Mouse (Mus musculus) ovary, adult 18-20 months (tissue): Measurements from ENCODE around the gene Dedd2.
"Not testable (repeated sequence)": the region's sequence is repeated elsewhere in the genome, so short reads cannot be mapped to it uniquely, and the experiment has no call there.

Experiments used
- DNase-seq: peaks from one replicate; pipeline ENCODE4 v3.0.0; 2022; ENCODE audit warnings: low spot score, mixed read lengths

The Dedd2 gene

GRCm38 (mm10) chr7:25220457-25221101 lies at the start of gene Dedd2:
Gene Dedd2 (minus strand): TSS chr7:25220615.
- no peak for DNase-seq

GRCm38 (mm10) chr7:25269545-25270271 lies 49.3 kb upstream of the Dedd2 start:
- DNase-seq, result peak; percentile 6

DNA sequence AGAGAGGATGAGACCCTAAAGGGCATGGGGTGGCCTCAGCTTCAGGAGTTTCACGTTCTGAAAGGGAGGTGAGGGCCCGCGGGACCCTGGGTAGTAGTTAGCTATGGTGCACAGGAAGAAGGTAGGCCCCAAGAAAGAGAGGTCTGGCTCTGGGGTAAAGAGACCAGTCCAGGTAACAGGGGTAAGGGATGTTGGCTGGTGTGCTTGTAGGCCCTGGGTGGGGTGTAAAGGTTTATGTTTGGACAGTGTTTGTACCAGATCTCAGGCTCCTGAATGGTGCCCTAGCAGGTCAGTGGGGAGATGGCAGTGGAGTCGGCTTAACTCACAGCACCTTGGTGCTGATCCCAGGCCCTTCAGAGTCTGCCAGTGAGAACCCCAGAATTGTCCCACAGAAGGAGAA lies 48.6 kb upstream of the Dedd2 start:
- DNase-seq, result no peak

- DNase-seq, result no peak
These were observed 48.2 kb upstream of the Dedd2 start for GRCm38 (mm10) chr7:25268588-25268987.

DNA sequence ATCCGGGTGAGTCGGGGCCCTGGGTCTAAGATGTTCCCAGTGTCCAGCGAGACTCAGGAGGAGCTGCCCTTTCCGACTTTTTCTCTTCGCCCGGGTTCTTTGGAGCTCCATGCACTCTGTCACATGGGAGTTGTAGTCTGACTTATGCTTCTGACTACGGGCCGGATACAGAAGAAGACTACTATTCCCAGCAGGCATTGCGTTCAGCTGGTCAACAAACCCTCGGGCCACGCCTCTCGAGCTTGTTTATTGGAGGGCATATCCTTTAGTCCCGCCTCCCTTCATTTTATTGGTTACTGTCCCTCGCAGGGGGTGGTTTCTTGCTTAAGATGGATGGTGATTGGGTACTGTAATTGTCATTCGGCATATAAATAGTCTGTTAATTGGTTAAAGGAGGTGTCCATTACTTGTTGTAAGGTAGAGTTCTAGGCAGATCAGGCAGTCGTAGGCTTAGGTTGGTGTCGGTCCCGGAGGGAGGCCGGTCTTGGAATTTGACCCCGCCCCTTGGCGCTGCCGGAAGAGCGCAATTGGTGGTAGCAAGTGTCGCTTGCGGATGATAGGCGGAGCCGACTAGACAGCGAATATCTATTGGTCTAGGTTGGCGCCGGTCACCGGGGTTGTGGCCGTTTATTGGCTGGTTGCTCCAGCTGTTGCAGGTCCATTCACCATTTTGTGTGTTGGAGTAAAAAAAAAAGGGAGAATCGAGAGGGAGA lies 47.5 kb upstream of the Dedd2 start:
- DNase-seq, result peak; percentile 100

DNA sequence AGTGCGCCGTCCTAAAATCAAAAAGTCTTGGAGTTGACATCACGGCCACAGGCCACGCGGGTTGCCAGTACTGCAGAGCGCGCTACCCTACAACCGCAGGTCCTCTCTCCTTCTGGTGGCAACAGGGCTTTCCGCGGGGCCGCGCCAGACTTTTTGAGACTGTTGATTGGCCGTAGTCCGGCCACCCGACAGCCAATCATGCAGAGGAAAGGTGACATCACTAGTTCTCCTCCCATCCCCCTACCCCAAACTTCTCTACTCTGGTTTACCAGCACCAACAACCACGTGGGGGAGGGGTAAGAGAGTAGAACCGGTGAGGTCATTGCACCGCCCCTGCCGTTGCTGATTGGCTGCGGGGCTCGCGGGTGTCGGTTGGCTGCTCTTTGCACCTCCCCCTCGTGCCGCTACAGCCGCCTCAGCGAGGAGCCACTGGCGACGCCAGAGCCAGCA lies 46.9 kb upstream of the Dedd2 start, which contains the start of gene Cic:
TSS of gene Cic (plus strand) at position 404 of the 450 bp plus-strand sequence.
- DNase-seq, result peak; percentile 98

DNA sequence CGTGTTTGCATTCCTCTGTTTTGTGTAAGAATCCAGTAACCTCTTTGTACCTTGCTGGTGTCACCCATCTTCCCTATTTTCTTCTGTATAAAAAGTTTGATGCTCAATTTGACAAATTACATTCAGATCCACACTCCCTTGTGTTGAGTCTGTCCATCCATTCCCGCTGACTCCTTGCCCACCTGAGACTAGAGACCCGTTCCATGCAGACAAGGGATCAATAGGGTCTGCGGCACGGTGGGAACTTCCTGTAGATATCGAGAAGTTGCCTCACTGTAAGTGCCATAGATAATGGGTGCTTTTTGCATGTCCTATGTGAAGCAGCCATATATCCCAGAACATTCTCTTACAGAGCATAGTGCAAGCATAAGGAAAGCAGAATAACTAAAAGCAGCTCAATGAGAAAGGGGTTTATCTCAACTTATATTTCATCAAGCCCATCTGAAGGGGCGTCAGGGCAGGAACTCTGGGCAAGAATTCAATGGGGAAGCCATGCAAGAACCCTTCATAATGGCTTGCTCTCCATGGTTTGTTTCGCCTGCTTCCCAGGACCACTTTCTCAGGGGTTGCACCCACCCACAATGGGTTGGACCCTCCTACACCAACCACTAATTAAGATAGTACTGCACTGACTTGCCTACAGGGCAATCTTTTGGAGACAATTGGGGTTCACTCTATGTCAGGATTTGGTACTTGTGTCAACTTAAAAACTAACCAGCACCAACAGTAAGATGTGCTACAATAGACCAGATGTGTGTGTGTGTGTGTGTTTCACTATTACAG lies 46.0 kb upstream of the Dedd2 start:
- no peak for DNase-seq

- DNase-seq, result not testable (repeated sequence)
These were observed 45.3 kb upstream of the Dedd2 start for GRCm38 (mm10) chr7:25265743-25266142.

- DNase-seq, result no peak
These were observed 43.8 kb upstream of the Dedd2 start for GRCm38 (mm10) chr7:25263968-25264870.

- DNase-seq, result no peak
These were observed 41.5 kb upstream of the Dedd2 start for GRCm38 (mm10) chr7:25261896-25262295.

DNA sequence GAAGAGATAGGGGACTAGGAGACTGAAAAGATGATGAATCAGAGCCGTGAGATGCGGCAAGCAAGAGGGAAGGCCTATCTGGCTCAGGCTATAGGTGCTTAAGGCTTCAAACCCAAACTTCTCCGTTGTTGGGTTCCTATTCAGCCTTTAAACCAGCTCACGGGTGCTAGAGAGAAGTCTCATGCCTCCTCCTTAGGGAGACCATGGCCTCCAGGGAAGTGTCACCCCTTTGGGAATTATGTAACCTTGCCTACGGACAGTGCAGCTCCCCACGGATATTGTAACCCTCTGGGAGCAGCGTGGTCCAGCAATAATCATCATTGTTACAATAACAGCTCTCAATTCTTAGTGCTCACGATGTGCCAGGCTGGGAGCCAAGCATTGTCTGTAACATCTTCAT lies 31.4 kb upstream of the Dedd2 start:
- no peak for DNase-seq

DNA sequence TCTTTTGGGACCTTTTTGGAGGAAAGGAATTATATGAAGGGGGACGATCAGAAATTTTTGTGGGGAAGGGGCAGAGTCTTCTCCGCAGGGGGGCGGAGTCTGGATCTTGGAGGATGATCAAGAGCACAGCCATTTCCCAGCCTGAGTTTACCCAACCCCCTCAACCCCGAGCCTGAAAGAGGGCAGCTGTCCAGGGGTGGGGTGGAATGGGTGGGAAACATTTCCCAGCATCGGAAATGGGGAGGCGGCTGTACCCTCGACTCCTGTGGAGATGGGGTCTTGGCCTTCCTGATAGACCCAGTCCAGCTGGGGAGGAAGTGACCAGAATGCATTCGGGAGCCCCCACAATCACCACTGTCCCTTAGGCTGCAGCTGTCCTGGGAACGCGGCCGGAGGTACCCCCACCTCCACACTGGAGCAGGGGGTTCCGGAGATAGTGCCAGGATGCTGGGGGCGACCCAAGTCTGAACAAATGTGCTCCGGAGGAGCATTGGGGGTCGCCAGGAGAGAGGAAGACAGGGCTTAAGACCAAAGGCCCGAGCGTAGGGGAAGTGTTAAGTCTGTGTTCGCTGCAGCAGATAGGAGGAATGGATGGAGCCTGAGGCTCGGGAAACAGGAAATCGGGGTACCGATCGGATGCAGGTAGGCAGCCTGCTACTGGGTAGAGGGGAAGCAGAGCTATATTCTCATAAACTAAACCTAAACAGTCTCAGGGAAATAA lies 30.8 kb upstream of the Dedd2 start:
- DNase-seq, result no peak

DNA sequence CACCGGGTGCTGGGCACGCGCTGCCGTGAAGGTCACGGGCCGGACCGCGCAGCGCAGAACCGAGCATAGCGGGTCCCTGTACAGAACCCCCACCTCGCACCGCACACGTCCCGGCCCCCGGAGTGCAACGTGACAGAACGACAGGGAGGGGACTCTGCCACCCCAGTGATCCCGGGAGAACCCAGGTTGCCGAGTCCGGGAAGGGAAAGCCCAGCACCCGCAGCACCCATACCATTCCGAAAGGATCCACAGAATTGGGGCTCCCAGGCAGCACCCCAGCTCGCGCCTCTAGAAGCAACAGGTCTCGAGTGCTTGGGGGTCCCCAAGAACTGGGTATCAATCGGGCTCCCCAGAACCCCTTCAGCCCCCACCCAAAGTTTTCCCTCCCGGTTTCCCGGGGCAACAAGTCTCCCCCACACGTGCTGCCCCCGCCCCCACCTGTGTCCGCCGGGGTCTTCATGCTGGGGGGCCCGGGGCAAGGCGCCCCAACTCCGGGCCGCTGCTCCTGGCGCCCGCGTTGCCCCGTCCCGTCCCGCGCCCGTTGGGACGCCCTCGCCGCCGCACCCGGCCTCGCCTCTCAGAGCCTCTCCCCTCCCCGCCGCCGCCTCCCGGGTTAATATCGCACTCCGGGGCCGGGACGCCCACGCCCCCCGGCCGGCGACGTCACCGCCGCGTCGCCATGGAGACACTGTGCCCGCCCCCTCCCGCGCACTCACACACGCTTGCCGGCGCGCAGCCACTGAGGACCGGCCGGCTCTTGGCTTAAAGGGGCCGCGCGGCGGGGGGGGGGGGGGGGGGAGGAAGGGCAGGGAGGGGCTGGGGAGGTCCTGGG lies 29.9 kb upstream of the Dedd2 start, which contains the start of gene Erf:
TSS of gene Erf (minus strand) at position 621 of the 832 bp plus-strand sequence.
- peak; percentile 91 for DNase-seq

- DNase-seq, result peak; percentile 66
These were observed 29.1 kb upstream of the Dedd2 start for GRCm38 (mm10) chr7:25249314-25250140.

- no peak for DNase-seq
These were observed 28.5 kb upstream of the Dedd2 start for GRCm38 (mm10) chr7:25248846-25249313.

DNA sequence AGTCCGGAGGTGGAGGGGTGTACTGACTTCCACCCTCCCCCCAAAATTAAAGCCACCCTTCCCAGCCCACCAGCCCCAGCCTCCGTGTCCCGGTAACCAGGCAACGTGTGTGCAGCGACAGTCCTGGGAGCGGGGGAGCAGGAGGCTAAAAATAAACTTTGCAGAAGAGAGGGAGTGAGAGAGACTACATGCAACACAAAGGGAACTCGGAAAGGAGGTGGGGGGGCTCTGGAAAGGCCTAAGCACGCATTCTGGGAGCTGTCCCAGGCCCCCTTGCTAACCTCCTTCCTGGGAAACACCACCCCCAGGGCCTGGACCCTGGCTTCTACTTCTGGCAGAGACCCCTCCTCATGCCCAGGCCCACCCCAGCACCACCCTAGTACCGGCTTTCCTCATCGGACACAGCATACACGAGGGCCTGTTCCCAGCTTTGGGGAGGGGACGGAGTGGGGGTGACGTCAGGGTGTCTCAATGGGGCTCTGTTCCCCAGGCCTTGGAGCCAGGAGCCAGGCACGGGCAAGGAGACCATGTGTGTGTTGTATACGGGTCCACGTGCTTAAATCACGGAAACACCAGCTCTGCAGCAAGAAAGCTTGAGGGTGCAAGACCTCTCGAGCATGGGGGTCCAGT lies 27.7 kb upstream of the Dedd2 start:
- no peak for DNase-seq

DNA sequence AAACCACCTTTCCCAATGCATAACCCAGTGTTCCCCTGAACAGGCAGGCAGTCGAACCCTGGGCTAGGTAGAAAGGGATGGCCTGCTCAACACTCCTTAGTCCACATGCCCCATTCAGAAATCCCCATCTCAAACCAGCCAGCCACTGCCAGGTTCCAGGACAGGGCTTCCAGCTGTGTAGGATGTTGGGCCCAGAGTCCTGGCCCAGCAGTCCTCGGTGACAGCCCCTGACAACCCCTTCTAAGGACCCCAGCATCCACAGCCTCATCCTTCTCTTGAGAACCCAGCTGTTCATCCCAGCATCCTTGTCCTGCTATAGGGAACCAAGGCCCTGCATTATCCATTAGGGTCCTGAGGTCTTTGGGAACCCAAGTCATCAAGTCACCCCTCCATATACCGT lies 27.1 kb upstream of the Dedd2 start:
- DNase-seq, result no peak

GRCm38 (mm10) chr7:25246759-25247137 lies 26.3 kb upstream of the Dedd2 start:
- DNase-seq, result no peak
